Mouse (Mus musculus) midbrain, embryonic 12.5 days (tissue): ENCODE measurements at regions not wholly inside any gene's neighbourhood (a gene's known extent, or its start where the extent isn't known, plus 50 kb on each side); places are given as distances from the start of the nearest gene placed in this dataset.

ENCODE experiments used
- ATAC-seq: fragments of 200-750 bp; cut with Nextera tagmentation; 2 replicates; pipeline ENCODE4 v1.8.0; 2017; ENCODE audit warnings: low read depth, moderate TSS enrichment, moderate library complexity; ENCODE audit not compliant: low FRiP score
- H3K27ac ChIP-seq: fragments of 300-500 bp; sonication (generic); replicated peaks from 2 replicates; pipeline ENCODE4 v1.5.1; 2016; ENCODE audit warnings: mild to moderate bottlenecking
- H3K27me3 ChIP-seq: fragments of 300-500 bp; sonication (generic); 2 replicates; pipeline ENCODE4 v1.6.1; 2016; ENCODE audit warnings: mild to moderate bottlenecking
- H3K36me3 ChIP-seq: fragments of 300-500 bp; sonication (generic); 2 replicates; pipeline ENCODE4 v1.6.1; 2016
- H3K4me1 ChIP-seq: fragments of 300-500 bp; sonication (generic); 2 replicates; pipeline ENCODE4 v1.6.1; 2016
- H3K4me2 ChIP-seq: fragments of 300-500 bp; sonication (generic); replicated peaks from 2 replicates; pipeline ENCODE4 v1.6.1; 2016; ENCODE audit warnings: mild to moderate bottlenecking, moderate library complexity
- H3K4me3 ChIP-seq: fragments of 300-500 bp; sonication (generic); 2 replicates; pipeline ENCODE4 v1.5.1; 2016; ENCODE audit warnings: mild to moderate bottlenecking
- H3K9ac ChIP-seq: fragments of 300-500 bp; sonication (generic); replicated peaks from 2 replicates; pipeline ENCODE4 v1.6.1; 2016; ENCODE audit warnings: mild to moderate bottlenecking, moderate library complexity
- H3K9me3 ChIP-seq: fragments of 300-500 bp; sonication (generic); 2 replicates; pipeline ENCODE4 v1.6.1; 2016; ENCODE audit warnings: mild to moderate bottlenecking
- WGBS: fragments of 180-500 bp; shearing (Covaris S2); methylation state at CpG from one replicate; pipeline ENCODE4 v1.1.7; 2016; 5-methylcytosine and 5-hydroxymethylcytosine counted together

GRCm38 (mm10) chr5:67539591-67540238, 68.0 kb upstream of the Shisa3 start:
- ATAC-seq: no peak
- Histone ChIP-seq H3K9ac (no peak overlapping the region), H3K9me3 (no peaks in the 10 kb centered on the region), H3K4me1 (no peaks in the 10 kb centered on the region), H3K4me3 (no peak overlapping the region), H3K4me2 (no peak overlapping the region), H3K27me3 (peaks cover 19% of the 10 kb centered on the region), H3K36me3 (no peaks in the 10 kb centered on the region), H3K27ac (no peak overlapping the region)
- WGBS: 70% methylated on average over 8 of the region's 8 CpGs

GRCm38 (mm10) chr5:67541867-67542266, 65.8 kb upstream of the Shisa3 start:
- Histone ChIP-seq H3K4me3 (no peak overlapping the region), H3K9ac (no peak overlapping the region), H3K27me3 (peaks cover 5% of the 10 kb centered on the region), H3K9me3 (no peaks in the 10 kb centered on the region), H3K4me2 (no peak overlapping the region), H3K27ac (no peak overlapping the region), H3K4me1 (no peaks in the 10 kb centered on the region), H3K36me3 (no peaks in the 10 kb centered on the region)
- WGBS: 83% methylated on average over 3 of the region's 3 CpGs
- peak; percentile 58 for ATAC-seq

- 88% methylated on average over 9 of the region's 9 CpGs for WGBS
- Histone ChIP-seq H3K4me3 (no peak overlapping the region), H3K27me3 (no peaks in the 10 kb centered on the region), H3K27ac (no peak overlapping the region), H3K9me3 (no peaks in the 10 kb centered on the region), H3K4me2 (no peak overlapping the region), H3K36me3 (no peaks in the 10 kb centered on the region), H3K9ac (no peak overlapping the region), H3K4me1 (no peaks in the 10 kb centered on the region)
- ATAC-seq: no peak
Observed at GRCm38 (mm10) chr5:67544028-67544589, 63.6 kb upstream of the Shisa3 start.

GRCm38 (mm10) chr5:67550257-67550656, 57.4 kb upstream of the Shisa3 start:
- H3K4me3 ChIP-seq: no peak overlapping the region
- no peaks in the 10 kb centered on the region for H3K27me3 ChIP-seq
- H3K9me3 ChIP-seq: no peaks in the 10 kb centered on the region
- H3K4me1 ChIP-seq: no peaks in the 10 kb centered on the region
- no peak overlapping the region for H3K4me2 ChIP-seq
- no peaks in the 10 kb centered on the region for H3K36me3 ChIP-seq
- no peak overlapping the region for H3K9ac ChIP-seq
- H3K27ac ChIP-seq: no peak overlapping the region
- no peak for ATAC-seq
- WGBS: 92% methylated on average over 6 of the region's 6 CpGs

GRCm38 (mm10) chr5:67551668-67552390, 55.9 kb upstream of the Shisa3 start:
- H3K4me1 ChIP-seq: no peaks in the 10 kb centered on the region
- H3K9me3 ChIP-seq: no peaks in the 10 kb centered on the region
- no peak overlapping the region for H3K4me3 ChIP-seq
- H3K36me3 ChIP-seq: no peaks in the 10 kb centered on the region
- no peak for ATAC-seq
- 83% methylated on average over 6 of the region's 6 CpGs for WGBS
- H3K4me2 ChIP-seq: no peak overlapping the region
- H3K27me3 ChIP-seq: no peaks in the 10 kb centered on the region
- no peak overlapping the region for H3K9ac ChIP-seq
- H3K27ac ChIP-seq: no peak overlapping the region

- no peak overlapping the region for H3K4me3 ChIP-seq
- ATAC-seq: no peak
- 94% methylated on average over 2 of the region's 2 CpGs for WGBS
- no peak overlapping the region for H3K4me2 ChIP-seq
- no peak overlapping the region for H3K9ac ChIP-seq
- no peaks in the 10 kb centered on the region for H3K9me3 ChIP-seq
- no peaks in the 10 kb centered on the region for H3K27me3 ChIP-seq
- H3K27ac ChIP-seq: no peak overlapping the region
- no peaks in the 10 kb centered on the region for H3K36me3 ChIP-seq
- no peaks in the 10 kb centered on the region for H3K4me1 ChIP-seq
Observed at GRCm38 (mm10) chr5:67552865-67553264, 54.8 kb upstream of the Shisa3 start.
